ENCODE assay signal across 8 mouse cellular contexts in the genomic region with DNA sequence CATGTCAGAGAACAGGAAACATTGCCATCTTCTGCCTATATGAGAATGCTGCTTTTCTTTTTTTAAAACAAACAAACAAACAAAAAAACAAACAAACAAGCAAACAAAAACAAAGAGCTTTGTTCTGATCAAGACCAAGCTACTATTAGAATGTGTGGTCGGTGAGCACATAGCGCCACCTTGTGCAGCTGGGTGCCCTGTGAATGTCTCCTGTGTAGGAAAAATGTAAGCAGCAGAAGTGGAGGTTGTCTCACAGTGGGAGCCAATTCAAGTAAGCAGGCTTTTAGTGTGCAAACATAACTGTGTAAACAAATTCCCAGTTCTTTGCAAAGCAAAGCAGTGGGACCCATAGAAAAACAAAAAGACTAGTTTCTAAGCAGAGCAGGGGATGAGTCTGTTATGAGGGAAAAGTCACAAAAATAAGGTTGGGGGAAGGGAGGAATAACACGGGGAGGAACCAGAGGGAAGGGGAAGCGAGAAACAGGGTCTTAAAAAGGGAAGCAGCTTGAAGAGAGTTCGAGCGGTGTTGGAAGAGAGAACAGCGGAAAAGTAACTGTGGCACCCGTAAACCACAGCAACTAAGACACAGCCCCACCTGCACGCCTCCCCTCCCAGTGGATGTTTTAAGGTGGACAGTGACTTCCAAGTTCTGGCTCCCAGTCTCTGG. TPM values are rescaled to one million over a fixed set of nuclear protein-coding genes. Genes with fewer than 3 reads are reported as not detected.
DNase-seq lines count a peak whose midpoint lies in the region; ATAC-seq and TF ChIP-seq lines count a peak whose summit lies in the region.

No protein-coding gene starts in this region.

- WGBS in heart, adult 2 months, result 43% methylated on average over 9 of the region's 9 CpGs

- intact Hi-C loops in heart, adult 2 months (cut with DNase I), result loop anchor here (2.0 kb wide), 2 partner anchors 352 to 576 kb away; no protein-coding TSS in a partner anchor
- intact Hi-C loops in heart, postnatal 25 days (cut with DNase I), result loop anchor here (5.0 kb wide), 1 partner anchor 353 kb away; no protein-coding TSS in a partner anchor

- TF ChIP-seq EP300 in heart, adult 2 months (IDR thresholded peaks at IDR 0.05; ENCODE audit: insufficient read depth, low read depth, low read length), result 0 out of 2 replicates have a peak, but pooled peaks have one; percentile 13

- peak; percentile 77 for TF ChIP-seq CTCF in heart, adult 2 months (IDR thresholded peaks at IDR 0.05)
- peak; percentile 74 for TF ChIP-seq CTCF in C2C12 (IDR thresholded peaks at IDR 0.05; ENCODE audit: control insufficient read depth, insufficient read depth, insufficient read length)
- peak; percentile 82 for TF ChIP-seq CTCF in bone marrow macrophage, adult 2 months (IDR thresholded peaks at IDR 0.05; ENCODE audit: low read depth, low read length)

- H3ac ChIP-seq in C2C12 (ENCODE audit: control insufficient read depth, insufficient read length, low read depth), result no peak overlapping the region

- peak; percentile 36; the same call in 1 of the 2 replicates for ATAC-seq in neutrophil, adult 5-6 weeks (ENCODE audit: extremely low read depth, insufficient number of reproducible peaks, low FRiP score, poor library complexity, severe bottlenecking)
- ATAC-seq in activated CD4-positive, CD25-positive, alpha-beta regulatory T cell, adult 4 months, result no peak
- no peak for ATAC-seq in cerebellum, adult (ENCODE audit: insufficient number of reproducible peaks, low FRiP score, low TSS enrichment)

- no peak overlapping the region for H3K27ac ChIP-seq in heart, adult 2 months
- H3K27ac ChIP-seq in bone marrow macrophage, adult 2 months (ENCODE audit: insufficient read depth, low read depth, low read length), result peak overlapping the region; percentile 77

- no peaks in the 10 kb centered on the region for H3K27me3 ChIP-seq in heart, adult 2 months (ENCODE audit: control insufficient read depth, insufficient read depth, low read length)
- no peaks in the 10 kb centered on the region for H3K27me3 ChIP-seq in C2C12 (ENCODE audit: control insufficient read depth, insufficient read depth, insufficient read length)

- no peaks in the 10 kb centered on the region; the same call in 1 of the 2 replicates for H3K4me1 ChIP-seq in heart, adult 2 months (ENCODE audit: control insufficient read depth, insufficient read depth, low read length)
- H3K4me1 ChIP-seq in bone marrow macrophage, adult 2 months (ENCODE audit: control insufficient read depth, insufficient read depth, low read length), result peaks cover 26% of the 10 kb centered on the region

- no peaks in the 10 kb centered on the region for H3K79me2 ChIP-seq in heart, adult 2 months (replicated peaks; ENCODE audit: control insufficient read depth, insufficient read depth, low read length)
- H3K79me2 ChIP-seq in C2C12 (ENCODE audit: control insufficient read depth, insufficient read depth), result no peaks in the 10 kb centered on the region

- H3K4me3 ChIP-seq in heart, adult 2 months, result no peak overlapping the region
- no peak overlapping the region for H3K4me3 ChIP-seq in C2C12 (ENCODE audit: insufficient read depth, poor library complexity, severe bottlenecking)
- peak overlapping the region; percentile 41 for H3K4me3 ChIP-seq in bone marrow macrophage, adult 2 months (ENCODE audit: insufficient read depth, low read length)

- no peaks in the 10 kb centered on the region for H3K79me3 ChIP-seq in C2C12 (ENCODE audit: low read depth)

- no peak for TF ChIP-seq POLR2A in heart, adult 2 months (IDR thresholded peaks at IDR 0.05; ENCODE audit: insufficient read depth, low read depth, low read length)
- no peak for TF ChIP-seq POLR2A in bone marrow macrophage, adult 2 months (IDR thresholded peaks at IDR 0.05; ENCODE audit: borderline replicate concordance, low read depth, low read length)

- peak; percentile 31 to 49 for DNase-seq in heart, adult 2 months
- DNase-seq in heart, postnatal 25 days (ENCODE audit: low spot score), result no peak
- peak; percentile 22 to 34 for DNase-seq in layer of hippocampus, postnatal 36 days

- H3K9ac ChIP-seq in heart, adult 2 months (ENCODE audit: low read depth, low read length), result no peak overlapping the region

- H3K36me3 ChIP-seq in heart, adult 2 months (ENCODE audit: control insufficient read depth, insufficient read depth, low read length), result no peaks in the 10 kb centered on the region
- no peaks in the 10 kb centered on the region for H3K36me3 ChIP-seq in C2C12 (ENCODE audit: control insufficient read depth, insufficient read depth)

TF ChIP-seq in C2C12, 6 proteins besides CTCF, POLR2A, EP300 and RAD21:
- no peak for TF ChIP-seq MAX (IDR thresholded peaks at IDR 0.05)
- no peak for TF ChIP-seq CEBPB (IDR thresholded peaks at IDR 0.05; ENCODE audit: low read depth)
- no peak for TF ChIP-seq MYOD1 (IDR thresholded peaks at IDR 0.05; ENCODE audit: control insufficient read depth, insufficient read length, low read depth)
- TF ChIP-seq MYOG (IDR thresholded peaks at IDR 0.05; ENCODE audit: control insufficient read depth, extremely low read depth, insufficient read length), result no peak
- no peak for TF ChIP-seq FOSL1 (IDR thresholded peaks at IDR 0.05; ENCODE audit: insufficient read depth, low read length, poor library complexity, severe bottlenecking)
- no peak for TF ChIP-seq USF1 (IDR thresholded peaks at IDR 0.05; ENCODE audit: low read depth)

RNA-seq across cellular contexts. Expression of gene Agr3, which starts 40.4 kb away (rescaled TPM):
- not detected for total RNA-seq in heart, adult 2 months (2021)
- polyA plus RNA-seq in heart, adult 2 months (2012; rRNA removed), result 0.37 TPM in 1 of 2 replicates, not detected in the other
- not detected for total RNA-seq in heart, postnatal 25 days (2021)
- polyA plus RNA-seq in C2C12 (2012; fragmentation: generic; extraction: Trizol), result not detected
- not detected in 2 replicates for polyA plus RNA-seq in bone marrow macrophage, adult 2 months (2012; ENCODE audit: insufficient read depth, insufficient read length, missing spikeins)
- not detected for total RNA-seq in layer of hippocampus, postnatal 36 days (2021)
- not detected in 2 replicates for total RNA-seq in neutrophil, adult 5-6 weeks (2017)
- polyA plus RNA-seq in activated CD4-positive, CD25-positive, alpha-beta regulatory T cell, adult 4 months (2017; shearing (Covaris generic)), result not detected
